In genomic region chr7:77325140-77325539, GRCm38 (mm10) we compare ENCODE assay signal across 26 mouse cellular contexts.
"Had no signal": no experiment of that assay in that cellular context is flagged by ENCODE, and none has a peak within 500 bp of the region (broad histone marks: within the 10 kb centered on the region; RNA-seq: fewer than 3 reads in every experiment).

No protein-coding gene starts in this region.

- H3K4me3 ChIP-seq: gastrocnemius, adult 2 months; heart, embryonic 10.5 days; heart, embryonic 12.5 days; hindbrain, embryonic 13.5 days; hindbrain, embryonic 15.5 days; kidney, embryonic 15.5 days; limb, embryonic 13.5 days; limb, embryonic 15.5 days; liver, embryonic 12.5 days had no signal

- DNase-seq: gastrocnemius, adult 2 months; gastrocnemius, postnatal 10 days; gastrocnemius, postnatal 25 days; heart, adult 18-20 months; heart, postnatal 10 days; heart, postnatal 36 days; kidney, adult 11 months; kidney, adult 2 months; kidney, adult 9 months; kidney, postnatal 14 days; kidney, postnatal 36 days; layer of hippocampus, adult 9-11 months; layer of hippocampus, postnatal 36 days; left cerebral cortex, postnatal 4 days had no signal

- H3K9me3 ChIP-seq: heart, embryonic 10.5 days; heart, embryonic 12.5 days; hindbrain, embryonic 13.5 days; hindbrain, embryonic 15.5 days; kidney, embryonic 15.5 days; limb, embryonic 13.5 days; limb, embryonic 15.5 days; liver, embryonic 12.5 days had no signal

- H3K4me1 ChIP-seq: heart, embryonic 10.5 days; heart, embryonic 12.5 days; hindbrain, embryonic 13.5 days; hindbrain, embryonic 15.5 days; kidney, embryonic 15.5 days; limb, embryonic 13.5 days; limb, embryonic 15.5 days; liver, embryonic 12.5 days had no signal

- H3K9ac ChIP-seq: heart, embryonic 12.5 days; hindbrain, embryonic 13.5 days; hindbrain, embryonic 15.5 days; kidney, embryonic 15.5 days; limb, embryonic 13.5 days; limb, embryonic 15.5 days; liver, embryonic 12.5 days; liver, embryonic 14.5 days had no signal

- H3K27me3 ChIP-seq: heart, embryonic 12.5 days; hindbrain, embryonic 13.5 days; hindbrain, embryonic 15.5 days; kidney, embryonic 15.5 days; limb, embryonic 13.5 days; limb, embryonic 15.5 days; liver, embryonic 12.5 days had no signal

- ATAC-seq: hindbrain, postnatal 0 days; intestine, embryonic 16.5 days; liver, embryonic 12.5 days had no signal

- H3K36me3 ChIP-seq: heart, embryonic 10.5 days; heart, embryonic 12.5 days; hindbrain, embryonic 13.5 days; hindbrain, embryonic 15.5 days; kidney, embryonic 15.5 days; limb, embryonic 13.5 days; limb, embryonic 15.5 days; liver, embryonic 12.5 days had no signal

- H3K27ac ChIP-seq: gastrocnemius, adult 2 months; heart, embryonic 10.5 days; hindbrain, embryonic 13.5 days; hindbrain, embryonic 15.5 days; hindbrain, postnatal 0 days; kidney, embryonic 15.5 days; kidney, postnatal 0 days; limb, embryonic 13.5 days; limb, embryonic 15.5 days; liver, embryonic 12.5 days; liver, embryonic 14.5 days had no signal

- H3K4me2 ChIP-seq: heart, embryonic 12.5 days; hindbrain, embryonic 13.5 days; hindbrain, embryonic 15.5 days; kidney, embryonic 15.5 days; limb, embryonic 13.5 days; limb, embryonic 15.5 days; liver, embryonic 12.5 days had no signal
